Mouse (Mus musculus): Measurements from ENCODE around the gene Cep135. TPM values are rescaled to one million over a fixed set of nuclear protein-coding genes. Genes with fewer than 3 reads are reported as not detected.

Cep135 gene
- polyA plus RNA-seq, 1 experiment from 2014 or later = 7.2 TPM

Other genes starting within 250 kb of the Cep135 start
- 0.76 and 1.0 TPM in 2 replicates for gene Nmu, start 224.9 kb upstream of the Cep135 start, polyA plus RNA-seq (2016; fragmentation: Nextera tagmentation; extraction: Ambion mirVana)
- gene Gm7271, start 104.7 kb upstream of the Cep135 start, polyA plus RNA-seq (2016; fragmentation: Nextera tagmentation; extraction: Ambion mirVana) = 3.6 and 13.2 TPM in 2 replicates
- gene Exoc1, start 59.4 kb upstream of the Cep135 start, polyA plus RNA-seq (2016; fragmentation: Nextera tagmentation; extraction: Ambion mirVana) = 38.8 and 47.9 TPM in 2 replicates
- gene C530008M17Rik, start 67.8 kb downstream of the Cep135 start, polyA plus RNA-seq (2016; fragmentation: Nextera tagmentation; extraction: Ambion mirVana) = 43.8 and 55.9 TPM in 2 replicates

Measured in hindbrain, embryonic 10.5 days (tissue).